Mouse (Mus musculus): ENCODE data around the gene Ighmbp2. TPM values are rescaled to one million over a fixed set of nuclear protein-coding genes. Genes with fewer than 3 reads are reported as not detected.
"Not testable (repeated sequence)": the region's sequence is repeated elsewhere in the genome, so short reads cannot be mapped to it uniquely, and the experiment has no call there.

Gene Ighmbp2
- polyA plus RNA-seq, 1 experiment: 7.5 TPM

DNA sequence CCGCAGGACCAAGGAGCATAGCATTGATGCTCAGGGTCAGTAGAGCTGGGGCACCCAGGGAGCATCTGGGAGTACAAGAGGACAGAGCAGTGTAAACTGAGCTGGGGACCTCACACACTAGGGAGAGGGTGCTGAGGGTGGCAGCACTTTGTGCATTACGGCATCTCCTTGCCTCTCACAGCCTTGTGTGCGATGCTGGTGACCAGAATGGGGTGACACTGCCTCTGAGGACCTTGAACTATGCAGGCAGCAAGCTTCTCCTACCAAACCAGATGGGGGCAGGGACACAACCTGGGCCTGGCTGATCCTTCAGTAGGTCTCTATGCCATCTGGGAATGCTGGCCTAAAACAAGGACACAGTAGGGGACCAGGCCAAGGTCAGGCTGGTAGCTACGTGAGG, 16.1 kb downstream of the Ighmbp2 start:
- Histone ChIP-seq H3K27ac (ENCODE audit: insufficient read depth, low read length) (no peak overlapping the region), H3K4me3 (ENCODE audit: insufficient read depth, low read length) (no peak overlapping the region), H3K4me1 (ENCODE audit: control insufficient read depth, insufficient read depth, low read length) (no peaks in the 10 kb centered on the region)
- TF ChIP-seq CTCF (IDR thresholded peaks at IDR 0.05; ENCODE audit: extremely low read depth, insufficient read depth, low read length): no peak
- no peak for TF ChIP-seq POLR2A (IDR thresholded peaks at IDR 0.05; ENCODE audit: extremely low read depth, insufficient read depth, low read length)

- Histone ChIP-seq H3K4me3 (ENCODE audit: insufficient read depth, low read length) (no peak overlapping the region), H3K27ac (ENCODE audit: insufficient read depth, low read length) (no peak overlapping the region)
- no peak for TF ChIP-seq CTCF (IDR thresholded peaks at IDR 0.05; ENCODE audit: extremely low read depth, insufficient read depth, low read length)
- no peak for TF ChIP-seq POLR2A (IDR thresholded peaks at IDR 0.05; ENCODE audit: extremely low read depth, insufficient read depth, low read length)
Measured at GRCm38 (mm10) chr19:3266136-3266535, 16.7 kb downstream of the Ighmbp2 start.

DNA sequence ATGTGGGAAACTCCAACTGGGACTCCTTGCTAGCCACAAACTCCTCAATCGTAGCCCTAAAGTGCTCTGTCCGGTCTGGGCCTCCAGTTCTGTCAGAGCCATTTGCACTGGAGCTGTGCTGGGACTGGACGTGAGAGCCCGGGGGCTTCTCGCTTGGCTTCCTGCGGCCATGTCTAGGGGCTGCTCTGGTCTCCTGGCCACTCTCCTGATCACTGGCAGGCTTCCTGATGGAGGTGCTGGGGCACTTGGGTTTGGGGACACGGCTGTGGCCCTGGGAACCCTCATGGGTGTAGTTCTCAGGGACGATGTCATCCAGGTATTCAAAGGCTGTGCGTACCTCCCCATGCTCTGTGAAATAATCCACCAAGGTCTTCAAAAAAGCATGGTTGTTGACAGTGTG, 17.6 kb downstream of the Ighmbp2 start:
- TF ChIP-seq POLR2A (IDR thresholded peaks at IDR 0.05; ENCODE audit: extremely low read depth, insufficient read depth, low read length): no peak
- no peak for TF ChIP-seq CTCF (IDR thresholded peaks at IDR 0.05; ENCODE audit: extremely low read depth, insufficient read depth, low read length)
- H3K4me1 ChIP-seq (ENCODE audit: control insufficient read depth, insufficient read depth, low read length): no peaks in the 10 kb centered on the region
- no peak overlapping the region for H3K4me3 ChIP-seq (ENCODE audit: insufficient read depth, low read length)
- no peak overlapping the region for H3K27ac ChIP-seq (ENCODE audit: insufficient read depth, low read length)

More at GRCm38 (mm10) chr19:3266136-3266535, 16.7 kb downstream of the Ighmbp2 start:
- no peaks in the 10 kb centered on the region for H3K4me1 ChIP-seq (ENCODE audit: control insufficient read depth, insufficient read depth, low read length)

- TF ChIP-seq POLR2A (IDR thresholded peaks at IDR 0.05; ENCODE audit: extremely low read depth, insufficient read depth, low read length) (no peak), CTCF (IDR thresholded peaks at IDR 0.05; ENCODE audit: extremely low read depth, insufficient read depth, low read length) (no peak)
- Histone ChIP-seq H3K4me1 (ENCODE audit: control insufficient read depth, insufficient read depth, low read length) (no peaks in the 10 kb centered on the region), H3K27ac (ENCODE audit: insufficient read depth, low read length) (no peak overlapping the region), H3K4me3 (ENCODE audit: insufficient read depth, low read length) (no peak overlapping the region)
Measured at GRCm38 (mm10) chr19:3264348-3264747, 18.5 kb downstream of the Ighmbp2 start.

DNA sequence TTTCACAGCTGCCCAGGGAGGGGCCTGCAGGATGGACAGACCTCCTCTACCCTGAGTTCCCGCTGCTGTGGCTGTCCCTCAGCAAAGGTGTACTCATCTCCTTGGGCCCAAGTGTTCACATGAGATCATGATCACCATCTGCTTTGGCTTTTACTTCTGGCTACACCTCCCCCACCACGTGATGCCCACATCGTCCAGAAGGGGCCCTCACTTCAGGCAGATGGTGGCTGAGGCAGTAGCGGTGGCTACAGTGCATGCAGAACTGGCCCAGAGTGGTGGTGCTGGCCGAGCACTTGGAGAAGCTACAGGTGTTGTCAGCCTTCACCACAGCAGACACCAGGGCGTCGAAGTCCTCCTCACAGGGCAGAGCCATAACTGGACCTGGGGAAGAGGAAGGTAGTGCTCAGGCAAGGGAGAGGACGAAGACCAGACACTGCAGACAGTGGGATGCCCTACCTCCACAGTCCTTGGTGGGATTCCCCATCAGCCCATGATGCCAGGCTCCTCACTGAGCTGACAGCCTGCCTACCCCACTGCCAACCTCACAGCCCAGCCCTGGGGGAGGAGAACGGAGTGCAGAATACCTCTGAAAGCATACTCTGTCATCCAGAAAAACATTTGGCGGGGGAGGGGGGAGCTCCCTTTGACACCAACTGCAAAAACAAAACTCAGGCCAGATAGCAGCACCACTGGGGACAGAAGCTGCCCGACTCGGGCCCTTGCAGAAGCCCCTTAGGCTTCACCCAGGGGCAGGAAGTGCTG, 20.9 kb downstream of the Ighmbp2 start:
- H3K27ac ChIP-seq (ENCODE audit: insufficient read depth, low read length): no peak overlapping the region
- no peak for TF ChIP-seq POLR2A (IDR thresholded peaks at IDR 0.05; ENCODE audit: extremely low read depth, insufficient read depth, low read length)
- no peak for TF ChIP-seq CTCF (IDR thresholded peaks at IDR 0.05; ENCODE audit: extremely low read depth, insufficient read depth, low read length)

DNA sequence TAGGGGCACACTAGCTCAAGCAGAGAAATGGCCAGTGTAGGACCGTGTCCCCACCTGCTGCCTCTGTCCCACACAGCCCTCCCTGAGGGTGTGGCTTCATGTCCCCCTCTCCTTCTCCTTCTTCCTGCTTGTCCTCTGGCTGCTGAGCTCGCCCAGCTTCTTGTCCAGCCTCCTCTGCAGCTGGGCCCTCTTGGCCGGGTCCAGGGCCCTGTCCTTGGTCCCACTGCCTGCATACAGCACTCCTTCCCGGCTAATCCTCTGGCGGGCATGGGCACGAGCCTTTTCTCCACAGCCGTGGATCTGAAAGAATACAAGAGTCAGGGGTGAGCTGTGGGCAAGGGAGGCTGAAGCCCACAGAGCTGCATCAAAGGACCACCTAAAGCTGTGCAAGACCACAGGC, 21.5 kb downstream of the Ighmbp2 start:
- Histone ChIP-seq H3K27ac (ENCODE audit: insufficient read depth, low read length) (no peak overlapping the region), H3K4me1 (ENCODE audit: control insufficient read depth, insufficient read depth, low read length) (no peaks in the 10 kb centered on the region), H3K4me3 (ENCODE audit: insufficient read depth, low read length) (no peak overlapping the region)
- TF ChIP-seq CTCF (IDR thresholded peaks at IDR 0.05; ENCODE audit: extremely low read depth, insufficient read depth, low read length) (no peak), POLR2A (IDR thresholded peaks at IDR 0.05; ENCODE audit: extremely low read depth, insufficient read depth, low read length) (no peak)

More for the DNA sequence above, 20.9 kb downstream of the Ighmbp2 start:
- Histone ChIP-seq H3K4me3 (ENCODE audit: insufficient read depth, low read length) (no peak overlapping the region), H3K4me1 (ENCODE audit: control insufficient read depth, insufficient read depth, low read length) (no peaks in the 10 kb centered on the region)

- no peak overlapping the region for H3K4me3 ChIP-seq (ENCODE audit: insufficient read depth, low read length)
- no peak for TF ChIP-seq CTCF (IDR thresholded peaks at IDR 0.05; ENCODE audit: extremely low read depth, insufficient read depth, low read length)
- no peak for TF ChIP-seq POLR2A (IDR thresholded peaks at IDR 0.05; ENCODE audit: extremely low read depth, insufficient read depth, low read length)
- no peaks in the 10 kb centered on the region for H3K4me1 ChIP-seq (ENCODE audit: control insufficient read depth, insufficient read depth, low read length)
- no peak overlapping the region for H3K27ac ChIP-seq (ENCODE audit: insufficient read depth, low read length)
Measured at GRCm38 (mm10) chr19:3260591-3260990, 22.2 kb downstream of the Ighmbp2 start.

DNA sequence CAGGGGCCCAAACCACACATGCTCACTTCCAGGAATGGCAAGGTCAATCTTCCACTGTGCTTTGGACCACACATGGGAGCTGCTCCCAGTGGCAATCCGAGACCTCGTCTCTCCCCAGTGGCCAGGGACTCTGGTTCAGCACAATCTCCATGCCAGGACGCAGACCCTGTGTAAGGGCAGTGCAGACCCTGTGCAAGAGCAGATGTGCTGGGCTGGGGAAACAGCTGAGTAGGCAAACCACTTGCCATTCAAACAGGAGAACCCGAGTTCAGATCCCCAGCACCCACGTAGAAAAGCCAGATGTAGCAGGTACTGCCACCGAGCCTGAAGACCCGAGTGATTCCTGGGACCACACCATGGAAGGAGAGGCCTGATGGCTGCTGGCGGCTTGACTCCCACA, 22.8 kb downstream of the Ighmbp2 start:
- Histone ChIP-seq H3K27ac (ENCODE audit: insufficient read depth, low read length) (no peak overlapping the region), H3K4me3 (ENCODE audit: insufficient read depth, low read length) (no peak overlapping the region), H3K4me1 (ENCODE audit: control insufficient read depth, insufficient read depth, low read length) (no peaks in the 10 kb centered on the region)
- TF ChIP-seq CTCF (IDR thresholded peaks at IDR 0.05; ENCODE audit: extremely low read depth, insufficient read depth, low read length): no peak
- TF ChIP-seq POLR2A (IDR thresholded peaks at IDR 0.05; ENCODE audit: extremely low read depth, insufficient read depth, low read length): no peak

DNA sequence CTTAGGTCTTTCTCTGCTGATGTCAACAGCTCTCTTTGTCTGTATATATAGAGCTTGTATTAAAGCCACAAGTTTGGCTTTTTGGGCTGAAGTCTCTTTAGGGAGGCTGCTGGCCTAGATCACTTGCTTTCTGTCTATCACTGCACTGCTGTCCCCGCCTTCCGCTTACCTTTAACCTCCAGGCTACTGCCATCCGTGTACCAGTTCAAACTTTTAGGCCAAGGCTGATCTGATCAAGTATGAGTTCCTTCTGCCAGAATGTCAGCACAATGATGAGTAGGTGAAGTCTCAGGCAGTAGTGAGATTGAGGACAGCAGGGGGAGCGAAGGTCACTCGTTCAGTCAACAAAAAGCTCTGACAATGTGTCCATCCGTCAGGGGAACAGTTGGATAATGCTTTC, 57.6 kb downstream of the Ighmbp2 start:
- not testable (repeated sequence) for H3K27ac ChIP-seq (ENCODE audit: insufficient read depth, low read length); H3K4me3 ChIP-seq (ENCODE audit: insufficient read depth, low read length); H3K4me1 ChIP-seq (ENCODE audit: control insufficient read depth, insufficient read depth, low read length)

GRCm38 (mm10) chr19:3214937-3215336, 67.9 kb downstream of the Ighmbp2 start:
- H3K4me3 ChIP-seq (ENCODE audit: insufficient read depth, low read length): not testable (repeated sequence)

More at GRCm38 (mm10) chr19:3214937-3215336, 67.9 kb downstream of the Ighmbp2 start:
- not testable (repeated sequence) for H3K27ac ChIP-seq (ENCODE audit: insufficient read depth, low read length); H3K4me1 ChIP-seq (ENCODE audit: control insufficient read depth, insufficient read depth, low read length)

Other genes starting within 250 kb of the Ighmbp2 start
- 51.4 and 53.6 TPM in 2 replicates for gene Mrpl21, start 116 bp downstream of the Ighmbp2 start, polyA plus RNA-seq (2012; rRNA removed)
- gene Cpt1a, start 39.3 kb upstream of the Ighmbp2 start, polyA plus RNA-seq (2012; rRNA removed): 22.5 and 23.4 TPM in 2 replicates
- gene Tesmin, start 105.8 kb upstream of the Ighmbp2 start, polyA plus RNA-seq (2012; rRNA removed): 0.15 TPM in 2 replicates
- 0.34 and 0.48 TPM in 2 replicates for gene Gal, start 131.5 kb upstream of the Ighmbp2 start, polyA plus RNA-seq (2012; rRNA removed)